Mouse (Mus musculus) lung, postnatal 0 days (tissue): ENCODE measurements at regions not wholly inside any gene's neighbourhood (a gene's known extent, or its start where the extent isn't known, plus 50 kb on each side); places are given as distances from the start of the nearest gene placed in this dataset.

Experiments
- CTCF ChIP-seq: IDR thresholded peaks from 2 replicates; pipeline ENCODE4 v1.5.1; 2016; ENCODE audit warnings: antibody characterized with exemption, mild to moderate bottlenecking
- EP300 ChIP-seq: IDR thresholded peaks from 2 replicates; pipeline ENCODE4 v1.6.1; 2016; ENCODE audit warnings: antibody characterized with exemption, mild to moderate bottlenecking, control low read depth

DNA sequence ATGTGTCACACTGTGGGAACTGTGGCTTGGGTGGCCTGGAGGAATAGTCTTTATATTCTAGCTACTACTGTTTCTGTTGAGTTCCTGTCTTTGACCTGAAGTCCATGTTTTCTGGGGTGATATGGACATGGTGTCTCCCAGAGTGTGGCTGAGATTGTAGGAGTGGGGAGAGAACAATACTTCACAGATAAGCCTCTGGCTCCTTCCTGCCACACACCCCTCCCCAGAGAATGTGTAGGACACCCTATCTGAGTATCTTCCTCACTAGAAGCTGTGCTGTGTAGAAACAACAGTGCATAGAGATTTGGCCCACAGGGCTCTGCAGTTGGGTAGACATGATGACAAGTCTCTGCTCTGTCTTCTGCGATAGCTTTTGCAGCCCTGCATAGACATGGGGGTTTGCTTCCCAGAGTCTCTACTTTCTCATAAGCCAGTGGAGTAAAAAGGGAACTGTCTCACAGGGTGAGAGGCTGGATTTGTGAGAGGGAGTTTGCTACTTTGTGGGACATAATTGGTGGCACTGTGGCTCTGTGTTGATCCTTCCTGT lies 67.2 kb upstream of the Wdr11 start:
- TF ChIP-seq CTCF (no peak), EP300 (no peak)
